Mouse (Mus musculus): ENCODE data around the gene Misp. TPM values are rescaled to one million over a fixed set of nuclear protein-coding genes. Genes with fewer than 3 reads are reported as not detected.

Gene Misp
- polyA plus RNA-seq, 1 experiment from 2014 or later: 10.6 TPM

DNA sequence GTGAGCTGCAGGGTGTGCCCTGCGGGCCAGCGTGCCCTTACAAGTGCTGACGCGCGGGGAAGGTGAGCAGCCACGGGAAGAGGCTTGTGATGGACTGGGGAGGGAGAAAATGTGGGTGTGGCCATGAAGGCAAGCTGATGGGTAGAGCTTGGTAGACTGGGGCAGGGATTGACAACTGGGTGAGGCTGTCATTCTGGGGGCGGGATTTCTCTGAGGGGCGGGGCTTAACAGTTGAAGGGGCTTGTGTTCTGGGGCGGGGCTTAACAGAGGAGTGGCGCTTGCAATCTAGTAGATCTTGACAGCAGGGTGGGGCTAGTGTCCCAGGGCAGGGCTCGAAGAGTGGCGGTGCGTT, 40.1 kb upstream of the Misp start:
- peak overlapping the region; percentile 56 for H3K4me3 ChIP-seq (ENCODE audit: low read length)
- H3K9ac ChIP-seq (ENCODE audit: low read length): peak overlapping the region; percentile 42
- 2% methylated on average over 11 of the region's 13 CpGs for WGBS
- H3K27me3 ChIP-seq (ENCODE audit: control insufficient read depth, insufficient read depth, low read depth, low read length): no peaks in the 10 kb centered on the region; the same call in 1 of the 2 replicates
- H3K27ac ChIP-seq (ENCODE audit: low read length): peak overlapping the region; percentile 69
- peak overlapping the region; percentile 92 for H3K4me2 ChIP-seq (ENCODE audit: low read depth, low read length)
- ATAC-seq (ENCODE audit: low read depth): no peak
- H3K36me3 ChIP-seq (ENCODE audit: control insufficient read depth, insufficient read depth, low read length): no peaks in the 10 kb centered on the region
- H3K4me1 ChIP-seq (replicated peaks; ENCODE audit: control insufficient read depth, insufficient read depth, low read length): peaks cover 33% of the 10 kb centered on the region
- no peaks in the 10 kb centered on the region for H3K9me3 ChIP-seq (ENCODE audit: control insufficient read depth, low read length)

DNA sequence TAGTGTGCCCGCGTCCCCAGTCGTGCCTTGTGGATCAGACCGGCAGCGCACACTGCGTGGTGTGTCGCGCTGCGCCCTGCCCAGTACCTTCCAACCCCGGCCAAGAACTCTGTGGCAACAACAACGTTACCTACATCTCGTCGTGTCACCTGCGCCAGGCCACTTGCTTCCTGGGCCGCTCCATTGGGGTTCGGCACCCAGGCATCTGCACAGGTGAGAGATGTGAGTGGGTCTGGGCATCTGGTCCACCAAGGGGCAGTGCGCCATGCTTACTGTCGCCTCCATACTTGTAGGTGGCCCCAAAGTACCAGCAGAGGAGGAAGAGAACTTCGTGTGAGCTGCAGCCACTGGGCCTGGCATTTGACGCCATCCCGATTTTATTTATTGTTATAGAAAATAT, 39.6 kb upstream of the Misp start:
- Histone ChIP-seq H3K36me3 (ENCODE audit: control insufficient read depth, insufficient read depth, low read length) (no peaks in the 10 kb centered on the region), H3K4me1 (replicated peaks; ENCODE audit: control insufficient read depth, insufficient read depth, low read length) (peaks cover 33% of the 10 kb centered on the region), H3K9ac (ENCODE audit: low read length) (no peak overlapping the region; the same call in 1 of the 2 replicates), H3K4me3 (ENCODE audit: low read length) (peak overlapping the region; percentile 56), H3K27ac (ENCODE audit: low read length) (peak overlapping the region; percentile 69; the same call in 1 of the 2 replicates), H3K4me2 (ENCODE audit: low read depth, low read length) (peak overlapping the region; percentile 92), H3K27me3 (ENCODE audit: control insufficient read depth, insufficient read depth, low read depth, low read length) (no peaks in the 10 kb centered on the region; the same call in 1 of the 2 replicates), H3K9me3 (ENCODE audit: control insufficient read depth, low read length) (no peaks in the 10 kb centered on the region)
- WGBS: 29% methylated on average over 21 of the region's 21 CpGs
- no peak for ATAC-seq (ENCODE audit: low read depth)

DNA sequence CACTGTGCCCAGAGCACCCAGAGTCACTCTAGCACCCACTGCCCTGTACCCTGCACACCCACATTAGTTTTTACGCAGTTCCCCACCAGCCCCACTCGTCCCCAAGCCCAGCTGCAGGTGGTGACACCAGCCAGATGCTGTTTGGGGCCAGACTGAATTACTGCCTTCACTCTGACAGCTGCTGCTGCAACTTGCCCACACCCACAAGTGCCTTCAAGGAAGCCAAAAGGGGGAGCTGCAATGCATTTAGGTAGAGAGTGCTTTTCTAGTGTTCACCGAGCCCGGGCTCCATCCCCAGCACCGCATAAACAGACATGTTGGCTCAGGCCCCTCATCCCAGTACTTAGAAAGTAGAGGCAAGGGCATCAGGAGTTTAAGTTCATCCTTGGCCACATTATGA, 38.8 kb upstream of the Misp start:
- Histone ChIP-seq H3K36me3 (ENCODE audit: control insufficient read depth, insufficient read depth, low read length) (no peaks in the 10 kb centered on the region), H3K4me1 (replicated peaks; ENCODE audit: control insufficient read depth, insufficient read depth, low read length) (peaks cover 33% of the 10 kb centered on the region), H3K27ac (ENCODE audit: low read length) (no peak overlapping the region), H3K9ac (ENCODE audit: low read length) (no peak overlapping the region), H3K27me3 (ENCODE audit: control insufficient read depth, insufficient read depth, low read depth, low read length) (no peaks in the 10 kb centered on the region; the same call in 1 of the 2 replicates), H3K4me2 (ENCODE audit: low read depth, low read length) (no peak overlapping the region), H3K4me3 (ENCODE audit: low read length) (no peak overlapping the region), H3K9me3 (ENCODE audit: control insufficient read depth, low read length) (no peaks in the 10 kb centered on the region)
- WGBS: 65% methylated on average over 5 of the region's 5 CpGs
- ATAC-seq (ENCODE audit: low read depth): no peak

DNA sequence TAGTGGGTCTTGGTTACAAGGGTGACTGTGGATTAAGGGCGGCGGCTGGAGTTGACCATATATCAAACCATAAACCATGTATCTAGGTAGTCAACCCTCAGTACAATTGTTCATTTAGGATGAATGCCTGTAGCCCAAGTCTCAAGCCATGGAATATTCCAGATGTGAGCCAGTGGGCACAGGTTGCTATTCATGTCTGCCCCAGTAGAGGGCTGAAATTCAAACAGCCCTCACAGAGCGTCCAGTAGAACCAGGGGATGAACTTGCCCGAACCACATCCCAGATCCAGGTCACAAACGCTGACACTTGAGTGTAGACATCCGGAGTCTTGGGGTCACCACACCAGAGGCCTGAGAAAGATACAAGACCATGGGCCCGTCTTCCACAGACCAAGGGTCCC, 37.7 kb upstream of the Misp start:
- Histone ChIP-seq H3K9me3 (ENCODE audit: control insufficient read depth, low read length) (no peaks in the 10 kb centered on the region), H3K4me3 (ENCODE audit: low read length) (no peak overlapping the region), H3K4me1 (replicated peaks; ENCODE audit: control insufficient read depth, insufficient read depth, low read length) (peaks cover 25% of the 10 kb centered on the region), H3K27ac (ENCODE audit: low read length) (no peak overlapping the region), H3K4me2 (ENCODE audit: low read depth, low read length) (no peak overlapping the region), H3K9ac (ENCODE audit: low read length) (no peak overlapping the region), H3K36me3 (ENCODE audit: control insufficient read depth, insufficient read depth, low read length) (no peaks in the 10 kb centered on the region), H3K27me3 (ENCODE audit: control insufficient read depth, insufficient read depth, low read depth, low read length) (no peaks in the 10 kb centered on the region; the same call in 1 of the 2 replicates)
- 60% methylated on average over 7 of the region's 7 CpGs for WGBS
- no peak for ATAC-seq (ENCODE audit: low read depth)

DNA sequence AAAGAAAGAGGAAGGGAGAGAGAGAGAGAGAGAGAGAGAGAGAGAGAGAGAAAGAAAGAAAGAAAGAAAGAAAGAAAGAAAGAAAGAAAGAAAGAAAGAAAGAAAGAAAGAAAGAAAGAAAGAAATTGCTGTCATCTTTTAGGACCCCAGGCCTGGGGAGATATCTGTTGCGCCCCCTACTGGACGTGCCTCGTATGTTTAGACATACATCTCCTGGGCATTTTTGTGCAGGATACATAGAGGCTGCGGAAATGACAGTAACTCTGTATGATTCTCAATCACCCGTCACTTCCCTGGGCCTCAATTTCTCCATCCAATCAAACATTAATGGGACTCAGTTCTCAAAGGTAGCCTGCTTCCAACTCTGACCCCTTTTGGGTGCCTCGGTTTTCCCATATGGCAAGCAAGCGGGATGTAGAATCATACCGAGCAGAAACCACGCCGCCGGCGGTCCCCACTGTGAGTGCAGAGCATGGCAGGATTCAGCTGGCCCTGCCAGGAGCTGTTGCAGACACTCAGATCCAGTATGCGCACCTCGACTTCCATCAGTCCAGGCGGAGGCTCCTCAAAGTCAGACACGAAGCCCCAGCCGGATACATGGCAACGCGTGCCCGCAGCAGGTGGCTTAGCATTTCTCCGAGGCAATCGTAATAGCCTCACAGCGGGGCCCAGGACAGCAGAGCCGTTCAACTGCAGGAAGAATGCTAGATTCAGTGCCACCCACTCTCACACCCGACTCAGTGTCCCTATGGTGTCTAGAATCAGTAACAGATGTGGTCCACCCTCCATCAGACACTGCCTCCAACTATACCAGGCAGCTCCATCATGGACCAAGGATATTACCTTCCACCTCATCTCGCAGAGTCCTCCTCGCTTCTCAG, 36.6 kb upstream of the Misp start:
- Histone ChIP-seq H3K27ac (ENCODE audit: low read length) (no peak overlapping the region), H3K9me3 (ENCODE audit: control insufficient read depth, low read length) (no peaks in the 10 kb centered on the region), H3K4me3 (ENCODE audit: low read length) (no peak overlapping the region), H3K4me2 (ENCODE audit: low read depth, low read length) (no peak overlapping the region), H3K4me1 (replicated peaks; ENCODE audit: control insufficient read depth, insufficient read depth, low read length) (peaks cover 14% of the 10 kb centered on the region), H3K36me3 (ENCODE audit: control insufficient read depth, insufficient read depth, low read length) (no peaks in the 10 kb centered on the region), H3K9ac (ENCODE audit: low read length) (no peak overlapping the region), H3K27me3 (ENCODE audit: control insufficient read depth, insufficient read depth, low read depth, low read length) (no peaks in the 10 kb centered on the region; the same call in 1 of the 2 replicates)
- WGBS: 38% methylated on average over 27 of the region's 27 CpGs
- ATAC-seq (ENCODE audit: low read depth): no peak

DNA sequence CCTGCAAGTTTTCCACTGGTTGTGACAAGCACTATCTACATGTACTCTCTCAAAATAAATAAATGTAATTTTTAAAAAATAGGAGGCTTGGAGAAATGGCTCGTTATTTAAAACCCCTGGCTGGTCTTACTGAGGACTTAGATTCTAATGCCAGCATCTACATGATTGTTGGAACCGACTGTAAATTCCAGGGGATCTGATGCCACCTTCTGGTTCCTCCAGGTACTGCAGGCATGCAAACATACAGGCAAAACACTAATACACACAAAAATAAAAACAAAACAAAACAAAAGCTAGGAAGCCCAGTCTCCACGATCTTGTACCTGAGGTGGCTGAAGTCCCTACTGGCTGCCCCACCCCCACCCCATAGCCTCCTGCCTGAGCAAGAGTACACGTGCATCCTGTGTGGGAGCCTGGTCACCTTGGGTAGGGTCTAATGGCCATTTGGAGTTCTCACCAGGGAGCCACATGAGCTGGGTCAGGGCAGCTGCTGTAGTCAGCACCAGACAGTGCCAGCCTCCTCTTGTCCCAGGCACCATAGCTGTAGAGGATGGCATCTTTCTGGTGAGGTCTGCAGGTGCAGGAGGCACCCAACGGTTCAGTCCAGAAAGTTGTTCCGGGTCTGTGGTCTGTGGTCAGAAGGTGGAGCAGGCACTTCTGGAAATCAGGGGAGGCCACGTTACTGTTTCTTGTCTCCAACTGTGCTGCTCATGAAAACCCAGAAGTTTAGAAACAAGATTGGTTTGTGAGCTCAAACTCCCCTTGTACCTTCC, 32.2 kb upstream of the Misp start:
- Histone ChIP-seq H3K4me1 (replicated peaks; ENCODE audit: control insufficient read depth, insufficient read depth, low read length) (no peaks in the 10 kb centered on the region; the same call in 1 of the 2 replicates), H3K27me3 (ENCODE audit: control insufficient read depth, insufficient read depth, low read depth, low read length) (no peaks in the 10 kb centered on the region), H3K9ac (ENCODE audit: low read length) (no peak overlapping the region), H3K4me2 (ENCODE audit: low read depth, low read length) (no peak overlapping the region), H3K27ac (ENCODE audit: low read length) (no peak overlapping the region), H3K36me3 (ENCODE audit: control insufficient read depth, insufficient read depth, low read length) (no peaks in the 10 kb centered on the region), H3K4me3 (ENCODE audit: low read length) (no peak overlapping the region), H3K9me3 (ENCODE audit: control insufficient read depth, low read length) (no peaks in the 10 kb centered on the region)
- WGBS: 33% methylated on average over 7 of the region's 7 CpGs
- no peak for ATAC-seq (ENCODE audit: low read depth)

DNA sequence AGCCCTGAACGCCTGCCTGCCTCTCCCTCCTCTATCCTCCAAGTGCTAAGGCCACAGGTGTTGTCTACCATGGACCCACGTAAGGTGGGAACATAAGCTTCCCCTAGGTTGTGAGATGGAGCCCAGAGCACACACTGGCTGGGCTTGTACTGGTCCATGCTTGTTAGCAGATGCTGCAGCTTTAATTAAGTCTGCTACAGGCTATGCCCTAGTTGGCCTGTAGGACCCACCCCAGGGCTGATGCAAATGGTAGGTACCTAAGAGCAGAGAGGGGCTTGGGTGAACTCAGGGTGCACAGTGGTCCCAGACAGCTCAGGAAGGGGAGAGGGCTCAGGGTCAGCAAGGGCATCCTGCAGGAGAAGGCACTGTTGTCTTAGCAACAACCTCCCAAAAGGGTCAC, 31.2 kb upstream of the Misp start:
- WGBS: 43% methylated on average over 2 of the region's 2 CpGs
- Histone ChIP-seq H3K4me2 (ENCODE audit: low read depth, low read length) (no peak overlapping the region), H3K4me3 (ENCODE audit: low read length) (no peak overlapping the region), H3K9ac (ENCODE audit: low read length) (no peak overlapping the region), H3K36me3 (ENCODE audit: control insufficient read depth, insufficient read depth, low read length) (no peaks in the 10 kb centered on the region), H3K4me1 (replicated peaks; ENCODE audit: control insufficient read depth, insufficient read depth, low read length) (peaks cover 7% of the 10 kb centered on the region), H3K27me3 (ENCODE audit: control insufficient read depth, insufficient read depth, low read depth, low read length) (no peaks in the 10 kb centered on the region), H3K27ac (ENCODE audit: low read length) (no peak overlapping the region), H3K9me3 (ENCODE audit: control insufficient read depth, low read length) (no peaks in the 10 kb centered on the region)
- no peak for ATAC-seq (ENCODE audit: low read depth)

DNA sequence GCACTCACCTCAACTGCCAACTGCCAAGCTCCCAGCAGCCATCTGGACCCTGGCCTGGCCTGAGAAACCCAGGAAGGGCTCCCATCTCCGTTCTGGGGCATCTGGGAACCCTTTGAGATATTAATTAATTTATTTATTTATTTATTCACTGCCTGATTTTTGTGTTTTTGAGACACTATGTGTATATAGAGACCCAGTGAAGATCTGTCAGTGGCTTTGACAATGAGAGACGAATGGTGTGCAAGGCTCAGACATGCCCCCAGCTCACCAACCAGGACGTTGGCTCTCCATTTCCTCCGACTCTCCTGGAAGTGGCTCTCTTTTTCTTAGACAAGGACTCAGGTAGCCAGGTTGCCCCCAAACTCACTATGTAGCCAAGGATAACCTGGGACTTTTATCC, 29.9 kb upstream of the Misp start, which contains the start of gene Prss57:
TSS of gene Prss57 (minus strand) at position 101 of the 400 bp plus-strand sequence.
- no peaks in the 10 kb centered on the region for H3K9me3 ChIP-seq (ENCODE audit: control insufficient read depth, low read length)
- WGBS: 74% methylated on average over 4 of the region's 4 CpGs
- no peak within 1 kb of the TSS for H3K4me2 ChIP-seq (ENCODE audit: low read depth, low read length)
- peaks cover 12% of the 10 kb centered on the region for H3K4me1 ChIP-seq (replicated peaks; ENCODE audit: control insufficient read depth, insufficient read depth, low read length)
- no peaks in the 10 kb centered on the region for H3K36me3 ChIP-seq (ENCODE audit: control insufficient read depth, insufficient read depth, low read length)
- H3K27ac ChIP-seq (ENCODE audit: low read length): no peak within 1 kb of the TSS
- H3K9ac ChIP-seq (ENCODE audit: low read length): no peak within 1 kb of the TSS
- H3K4me3 ChIP-seq (ENCODE audit: low read length): no peak within 1 kb of the TSS
- no peak for ATAC-seq (ENCODE audit: low read depth)
- no peaks in the 10 kb centered on the region for H3K27me3 ChIP-seq (ENCODE audit: control insufficient read depth, insufficient read depth, low read depth, low read length)

DNA sequence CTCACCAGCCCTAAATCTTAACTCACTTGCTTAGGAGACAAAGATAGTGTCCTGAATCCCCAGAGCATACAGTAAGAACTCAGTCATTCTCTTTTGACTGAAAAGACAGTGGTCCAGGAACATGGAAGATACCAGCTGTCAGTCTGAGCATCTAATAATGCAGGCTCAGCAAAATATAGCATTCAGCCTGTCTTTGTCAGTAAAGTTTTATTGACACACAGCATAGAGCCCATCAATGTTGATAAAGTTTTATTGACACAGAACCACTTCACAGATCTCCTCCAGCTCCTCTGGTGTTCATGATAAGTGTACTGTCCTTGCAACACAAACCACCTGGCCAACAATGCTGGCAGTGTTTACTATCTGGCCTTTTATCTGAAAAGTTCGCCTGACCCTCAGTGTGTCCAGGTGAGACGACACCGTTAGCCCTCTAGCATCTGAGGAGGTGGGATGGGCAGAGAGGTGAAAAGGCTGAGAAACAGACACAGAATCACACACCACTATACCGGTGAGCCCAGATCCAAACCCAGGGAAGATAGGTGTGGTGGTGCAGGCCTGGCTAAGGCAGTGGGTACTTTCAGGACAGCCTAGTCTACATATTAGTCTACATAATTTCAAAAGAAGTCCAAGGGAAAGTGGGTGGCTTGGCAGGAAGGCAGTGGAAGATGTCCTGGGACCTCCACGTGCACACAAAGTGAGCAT, 28.3 kb upstream of the Misp start:
- H3K36me3 ChIP-seq (ENCODE audit: control insufficient read depth, insufficient read depth, low read length): no peaks in the 10 kb centered on the region
- H3K9me3 ChIP-seq (ENCODE audit: control insufficient read depth, low read length): no peaks in the 10 kb centered on the region
- WGBS: 62% methylated on average over 5 of the region's 5 CpGs
- no peak overlapping the region for H3K4me2 ChIP-seq (ENCODE audit: low read depth, low read length)
- H3K4me3 ChIP-seq (ENCODE audit: low read length): no peak overlapping the region
- H3K9ac ChIP-seq (ENCODE audit: low read length): no peak overlapping the region
- no peak overlapping the region for H3K27ac ChIP-seq (ENCODE audit: low read length)
- ATAC-seq (ENCODE audit: low read depth): no peak
- no peaks in the 10 kb centered on the region for H3K27me3 ChIP-seq (ENCODE audit: control insufficient read depth, insufficient read depth, low read depth, low read length)
- peaks cover 12% of the 10 kb centered on the region for H3K4me1 ChIP-seq (replicated peaks; ENCODE audit: control insufficient read depth, insufficient read depth, low read length)

Data from lung, embryonic 16.5 days (tissue).